Mouse (Mus musculus) ES-Bruce4 (cell line): ENCODE data around the gene Diras1.

ENCODE experiments used
- CTCF ChIP-seq: IDR thresholded peaks from one replicate; pipeline ENCODE4 v1.8.1; 2011; ENCODE audit warnings: low read depth, low read length
- POLR2A ChIP-seq: IDR thresholded peaks from one replicate; pipeline ENCODE4 v1.8.1; 2011; ENCODE audit warnings: low read length; ENCODE audit not compliant: insufficient read depth

DNA sequence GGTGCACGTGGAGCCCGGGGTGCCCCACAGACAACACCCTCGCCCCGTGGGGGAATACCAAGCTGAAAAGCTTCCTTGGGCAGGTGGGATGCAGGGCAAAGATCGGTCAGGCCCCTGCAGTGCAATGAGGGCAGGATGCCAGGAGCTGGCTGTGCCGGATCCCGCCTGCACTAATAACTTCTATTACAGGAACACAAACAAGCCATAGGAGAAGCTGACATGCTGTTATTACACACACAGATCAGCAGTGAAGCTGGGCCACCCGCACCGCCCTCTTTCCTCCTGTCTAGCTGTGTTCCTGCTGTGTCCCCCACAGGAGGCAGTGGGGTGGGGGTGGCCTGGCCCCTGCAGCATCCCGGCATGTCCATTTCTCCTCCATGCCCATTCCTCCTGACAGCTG, 3.6 kb upstream of the Diras1 start:
- TF ChIP-seq CTCF (no peak), POLR2A (no peak)
